Mouse (Mus musculus): ENCODE measurements around the gene Hoxa9. TPM values are rescaled to one million over a fixed set of nuclear protein-coding genes. Genes with fewer than 3 reads are reported as not detected.

The Hoxa9 gene
- polyA plus RNA-seq, 1 experiment from 2014 or later, result 0.11 TPM

GRCm38 (mm10) chr6:52218643-52219215 lies 12.2 kb downstream of the Hoxa9 start:
- Histone ChIP-seq H3K27me3 (ENCODE audit: control insufficient read depth, insufficient read depth, low read length) (peaks cover 100% of the 10 kb centered on the region), H3K4me3 (ENCODE audit: control insufficient read depth in 1 of 2, insufficient read depth in 1 of 2, low read depth in 1 of 2, low read length in 2 of 2) (no peak overlapping the region), H3K9ac (ENCODE audit: low read length) (no peak overlapping the region), H3K9me3 (ENCODE audit: control insufficient read depth, low read length) (no peaks in the 10 kb centered on the region), H3K36me3 (ENCODE audit: control insufficient read depth, insufficient read depth, low read length) (no peaks in the 10 kb centered on the region), H3K4me1 (ENCODE audit: control insufficient read depth in 2 of 2, insufficient read depth in 2 of 2, low read length in 2 of 2) (peaks cover 2 to 14% of the 10 kb centered on the region in 2 experiments; a peak in 1 of 4 replicates), H3K27ac (replicated peaks in 1 of 2; ENCODE audit: control insufficient read depth in 1 of 2, insufficient read depth in 1 of 2, low read depth in 2 of 2, low read length in 2 of 2) (no peak overlapping the region), H3K4me2 (ENCODE audit: low read length) (no peak overlapping the region)
- no peak for ATAC-seq (ENCODE audit: insufficient number of reproducible peaks, insufficient read depth, low FRiP score, low read depth)
- 11% methylated on average over 14 of the region's 14 CpGs for WGBS

DNA sequence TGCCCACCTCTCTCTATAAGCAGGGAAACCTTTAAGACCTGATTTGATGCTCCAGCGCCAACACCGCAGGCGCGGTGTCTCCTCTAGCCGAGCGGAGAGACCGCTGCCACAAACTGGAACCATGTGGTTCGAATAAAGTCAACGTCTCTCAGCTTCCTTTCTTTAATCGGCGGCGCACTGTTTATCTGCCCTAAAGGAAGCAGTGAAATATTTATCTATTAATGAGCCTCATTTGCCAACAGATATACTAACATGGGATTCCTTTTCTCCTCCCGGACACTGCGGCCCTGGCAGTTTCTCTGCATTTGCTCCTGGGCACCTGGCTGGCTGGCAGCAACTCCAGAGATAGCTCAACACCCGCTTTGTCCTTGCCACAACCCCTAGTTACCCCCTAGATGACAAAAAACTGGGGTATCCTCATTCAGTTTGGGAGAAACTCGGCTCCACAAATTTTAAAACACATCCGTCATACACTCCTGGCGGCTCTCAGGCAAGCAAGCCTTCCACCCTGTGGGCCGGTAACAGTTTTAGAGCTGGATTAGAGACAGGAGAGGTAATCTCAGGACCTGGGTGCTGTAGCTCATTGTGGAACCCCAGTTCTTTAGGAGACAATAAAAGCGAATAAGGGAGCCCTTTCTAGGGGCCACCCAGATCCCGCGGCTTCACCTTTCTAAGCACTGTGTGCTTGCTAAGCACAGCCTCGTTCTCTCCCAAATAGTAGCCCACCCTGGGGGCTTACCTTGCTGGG lies 12.8 kb downstream of the Hoxa9 start:
- Histone ChIP-seq H3K36me3 (ENCODE audit: control insufficient read depth, insufficient read depth, low read length) (no peaks in the 10 kb centered on the region), H3K9me3 (ENCODE audit: control insufficient read depth, low read length) (no peaks in the 10 kb centered on the region), H3K9ac (ENCODE audit: low read length) (no peak overlapping the region), H3K4me3 (ENCODE audit: control insufficient read depth in 1 of 2, insufficient read depth in 1 of 2, low read depth in 1 of 2, low read length in 2 of 2) (peak overlapping the region in 1 of 2 experiments; percentile 24; a peak in 1 of 4 replicates), H3K4me1 (ENCODE audit: control insufficient read depth in 2 of 2, insufficient read depth in 2 of 2, low read length in 2 of 2) (peaks cover 2 to 17% of the 10 kb centered on the region in 2 experiments; a peak in 1 of 4 replicates), H3K27ac (replicated peaks in 1 of 2; ENCODE audit: control insufficient read depth in 1 of 2, insufficient read depth in 1 of 2, low read depth in 2 of 2, low read length in 2 of 2) (no peak overlapping the region), H3K4me2 (ENCODE audit: low read length) (0 out of 2 replicates have a peak overlapping the region, but pooled peaks have one; percentile 45), H3K27me3 (ENCODE audit: control insufficient read depth, insufficient read depth, low read length) (peaks cover 100% of the 10 kb centered on the region)
- WGBS, result 5% methylated on average over 23 of the region's 23 CpGs
- no peak for ATAC-seq (ENCODE audit: insufficient number of reproducible peaks, insufficient read depth, low FRiP score, low read depth)

DNA sequence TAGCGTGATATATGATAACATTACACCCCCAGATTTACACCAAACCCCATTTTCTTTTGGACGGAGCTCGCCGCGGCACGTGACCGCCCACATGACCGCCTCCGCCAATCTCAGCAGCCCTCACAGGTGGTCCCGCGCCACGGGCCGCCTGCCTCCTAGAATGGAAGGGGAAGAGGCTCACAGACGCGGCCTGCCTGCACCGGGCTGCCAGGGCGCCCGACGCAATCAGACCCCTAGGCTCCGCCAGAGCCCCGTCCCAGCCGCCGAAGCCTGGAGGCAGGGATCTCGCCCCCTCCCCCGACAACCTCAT lies 13.5 kb downstream of the Hoxa9 start:
- under 1% methylated on average over 25 of the region's 25 CpGs for WGBS
- H3K4me3 ChIP-seq (ENCODE audit: control insufficient read depth in 1 of 2, insufficient read depth in 1 of 2, low read depth in 1 of 2, low read length in 2 of 2), result peak overlapping the region; percentile 4 to 24; a peak in 3 of 4 replicates
- no peak overlapping the region for H3K9ac ChIP-seq (ENCODE audit: low read length)
- peak overlapping the region; percentile 45 for H3K4me2 ChIP-seq (ENCODE audit: low read length)
- ATAC-seq (ENCODE audit: insufficient number of reproducible peaks, insufficient read depth, low FRiP score, low read depth), result no peak
- H3K36me3 ChIP-seq (ENCODE audit: control insufficient read depth, insufficient read depth, low read length), result no peaks in the 10 kb centered on the region
- H3K27me3 ChIP-seq (ENCODE audit: control insufficient read depth, insufficient read depth, low read length), result peaks cover 100% of the 10 kb centered on the region
- H3K27ac ChIP-seq (replicated peaks in 1 of 2; ENCODE audit: control insufficient read depth in 1 of 2, insufficient read depth in 1 of 2, low read depth in 2 of 2, low read length in 2 of 2), result no peak overlapping the region
- H3K9me3 ChIP-seq (ENCODE audit: control insufficient read depth, low read length), result no peaks in the 10 kb centered on the region
- H3K4me1 ChIP-seq (ENCODE audit: control insufficient read depth in 2 of 2, insufficient read depth in 2 of 2, low read length in 2 of 2), result peaks cover 2 to 20% of the 10 kb centered on the region in 2 experiments; a peak in 1 of 4 replicates

DNA sequence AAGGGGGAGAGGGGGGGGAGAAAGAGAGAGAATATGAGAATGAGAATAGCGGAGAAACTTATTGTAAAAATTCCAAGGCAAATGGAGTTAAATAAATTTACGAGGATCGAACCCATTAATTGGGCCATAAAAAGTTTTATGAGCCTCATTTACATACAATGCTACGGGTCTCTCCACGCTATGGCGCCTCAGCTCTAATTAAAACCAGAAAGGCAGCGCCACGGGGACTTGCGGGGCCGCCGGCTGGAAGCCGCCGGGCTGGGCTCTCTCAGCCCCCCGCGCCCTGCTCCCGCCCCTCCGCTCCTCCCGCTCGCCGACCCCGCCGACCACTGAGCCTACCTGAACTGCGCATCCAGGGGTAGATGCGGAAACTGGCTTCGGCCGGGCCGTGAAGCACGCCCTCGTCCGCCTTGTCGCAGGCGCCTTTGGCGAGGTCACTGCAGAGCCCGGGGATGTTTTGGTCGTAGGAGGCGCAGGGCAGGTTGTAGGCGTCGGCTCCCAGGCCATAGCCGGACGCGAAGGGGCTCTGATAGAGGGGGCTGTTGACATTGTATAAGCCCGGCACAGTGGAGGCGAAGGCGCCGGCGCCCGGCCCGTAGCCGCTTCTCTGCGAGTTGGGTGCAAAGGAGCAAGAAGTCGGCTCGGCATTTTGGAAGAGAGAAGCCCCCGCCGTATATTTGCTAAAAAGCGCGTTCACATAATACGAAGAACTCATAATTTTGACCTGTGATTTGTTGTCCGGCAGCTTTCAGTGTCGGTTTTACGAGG lies 14.0 kb downstream of the Hoxa9 start:
- peaks cover 100% of the 10 kb centered on the region for H3K27me3 ChIP-seq (ENCODE audit: control insufficient read depth, insufficient read depth, low read length)
- peak overlapping the region; percentile 4 to 24; a peak in 3 of 4 replicates for H3K4me3 ChIP-seq (ENCODE audit: control insufficient read depth in 1 of 2, insufficient read depth in 1 of 2, low read depth in 1 of 2, low read length in 2 of 2)
- H3K9ac ChIP-seq (ENCODE audit: low read length), result no peak overlapping the region
- ATAC-seq (ENCODE audit: insufficient number of reproducible peaks, insufficient read depth, low FRiP score, low read depth), result no peak
- H3K4me1 ChIP-seq (ENCODE audit: control insufficient read depth in 2 of 2, insufficient read depth in 2 of 2, low read length in 2 of 2), result peaks cover 2 to 19% of the 10 kb centered on the region in 2 experiments; a peak in 1 of 4 replicates
- no peaks in the 10 kb centered on the region for H3K36me3 ChIP-seq (ENCODE audit: control insufficient read depth, insufficient read depth, low read length)
- no peak overlapping the region for H3K27ac ChIP-seq (replicated peaks in 1 of 2; ENCODE audit: control insufficient read depth in 1 of 2, insufficient read depth in 1 of 2, low read depth in 2 of 2, low read length in 2 of 2)
- WGBS, result 3% methylated on average over 60 of the region's 60 CpGs
- no peaks in the 10 kb centered on the region for H3K9me3 ChIP-seq (ENCODE audit: control insufficient read depth, low read length)
- peak overlapping the region; percentile 45 for H3K4me2 ChIP-seq (ENCODE audit: low read length)

GRCm38 (mm10) chr6:52215771-52216535 lies 14.9 kb downstream of the Hoxa9 start:
- Histone ChIP-seq H3K4me3 (ENCODE audit: control insufficient read depth in 1 of 2, insufficient read depth in 1 of 2, low read depth in 1 of 2, low read length in 2 of 2) (no peak overlapping the region), H3K4me2 (ENCODE audit: low read length) (no peak overlapping the region)
- no peak for ATAC-seq (ENCODE audit: insufficient number of reproducible peaks, insufficient read depth, low FRiP score, low read depth)

GRCm38 (mm10) chr6:52215070-52215469 lies 15.8 kb downstream of the Hoxa9 start:
- Histone ChIP-seq H3K27ac (replicated peaks in 1 of 2; ENCODE audit: control insufficient read depth in 1 of 2, insufficient read depth in 1 of 2, low read depth in 2 of 2, low read length in 2 of 2) (no peak overlapping the region), H3K36me3 (ENCODE audit: control insufficient read depth, insufficient read depth, low read length) (no peaks in the 10 kb centered on the region), H3K4me3 (ENCODE audit: control insufficient read depth in 1 of 2, insufficient read depth in 1 of 2, low read depth in 1 of 2, low read length in 2 of 2) (no peak overlapping the region), H3K9me3 (ENCODE audit: control insufficient read depth, low read length) (no peaks in the 10 kb centered on the region), H3K27me3 (ENCODE audit: control insufficient read depth, insufficient read depth, low read length) (peaks cover 100% of the 10 kb centered on the region), H3K9ac (ENCODE audit: low read length) (no peak overlapping the region), H3K4me2 (ENCODE audit: low read length) (no peak overlapping the region), H3K4me1 (ENCODE audit: control insufficient read depth in 2 of 2, insufficient read depth in 2 of 2, low read length in 2 of 2) (peaks cover 3 to 14% of the 10 kb centered on the region in 2 experiments; a peak in 2 of 4 replicates)
- ATAC-seq (ENCODE audit: insufficient number of reproducible peaks, insufficient read depth, low FRiP score, low read depth), result no peak
- WGBS, result 13% methylated on average over 3 of the region's 3 CpGs

More at GRCm38 (mm10) chr6:52215771-52216535, 14.9 kb downstream of the Hoxa9 start:
- no peak overlapping the region for H3K27ac ChIP-seq (replicated peaks in 1 of 2; ENCODE audit: control insufficient read depth in 1 of 2, insufficient read depth in 1 of 2, low read depth in 2 of 2, low read length in 2 of 2)
- 1% methylated on average over 30 of the region's 30 CpGs for WGBS
- peaks cover 100% of the 10 kb centered on the region for H3K27me3 ChIP-seq (ENCODE audit: control insufficient read depth, insufficient read depth, low read length)
- H3K4me1 ChIP-seq (ENCODE audit: control insufficient read depth in 2 of 2, insufficient read depth in 2 of 2, low read length in 2 of 2), result peaks cover 3 to 14% of the 10 kb centered on the region in 2 experiments; a peak in 2 of 4 replicates
- no peaks in the 10 kb centered on the region for H3K36me3 ChIP-seq (ENCODE audit: control insufficient read depth, insufficient read depth, low read length)
- H3K9ac ChIP-seq (ENCODE audit: low read length), result no peak overlapping the region
- no peaks in the 10 kb centered on the region for H3K9me3 ChIP-seq (ENCODE audit: control insufficient read depth, low read length)

GRCm38 (mm10) chr6:52214271-52214670 lies 16.6 kb downstream of the Hoxa9 start:
- WGBS, result 11% methylated on average over 5 of the region's 5 CpGs
- Histone ChIP-seq H3K4me1 (ENCODE audit: control insufficient read depth in 2 of 2, insufficient read depth in 2 of 2, low read length in 2 of 2) (peaks cover 3 to 14% of the 10 kb centered on the region in 2 experiments; a peak in 2 of 4 replicates), H3K9me3 (ENCODE audit: control insufficient read depth, low read length) (no peaks in the 10 kb centered on the region), H3K36me3 (ENCODE audit: control insufficient read depth, insufficient read depth, low read length) (no peaks in the 10 kb centered on the region), H3K4me2 (ENCODE audit: low read length) (no peak overlapping the region), H3K27me3 (ENCODE audit: control insufficient read depth, insufficient read depth, low read length) (peaks cover 100% of the 10 kb centered on the region), H3K4me3 (ENCODE audit: control insufficient read depth in 1 of 2, insufficient read depth in 1 of 2, low read depth in 1 of 2, low read length in 2 of 2) (no peak overlapping the region), H3K9ac (ENCODE audit: low read length) (no peak overlapping the region), H3K27ac (replicated peaks in 1 of 2; ENCODE audit: control insufficient read depth in 1 of 2, insufficient read depth in 1 of 2, low read depth in 2 of 2, low read length in 2 of 2) (no peak overlapping the region)
- no peak for ATAC-seq (ENCODE audit: insufficient number of reproducible peaks, insufficient read depth, low FRiP score, low read depth)

Data from heart, embryonic 14.5 days (tissue).